Mouse (Mus musculus): ENCODE measurements around the gene Tbc1d14.
A peak's percentile ranks its signal among the peaks of the same experiment; 100 is the strongest.

Tbc1d14 gene

DNA sequence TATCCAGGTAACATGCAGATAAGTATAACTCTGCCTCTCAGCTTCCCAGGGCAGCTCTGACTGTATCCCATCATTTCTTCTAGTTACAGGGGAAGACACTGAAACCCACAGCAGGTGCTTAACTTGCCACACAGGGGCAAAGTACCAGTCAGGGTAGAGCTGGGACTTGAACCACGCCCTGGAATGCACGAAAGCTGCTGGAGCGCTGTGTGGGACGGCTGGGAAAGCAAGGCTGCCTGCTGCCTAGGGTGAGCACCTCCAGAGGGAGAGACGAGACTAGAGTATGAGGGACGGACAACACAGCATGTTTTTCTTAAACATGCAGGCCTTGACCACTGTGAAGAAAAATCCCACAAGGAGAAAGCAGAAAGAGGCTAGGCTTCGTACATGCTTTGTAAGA is 87.8 kb downstream of the Tbc1d14 start:
- DNase-seq: no peak

DNA sequence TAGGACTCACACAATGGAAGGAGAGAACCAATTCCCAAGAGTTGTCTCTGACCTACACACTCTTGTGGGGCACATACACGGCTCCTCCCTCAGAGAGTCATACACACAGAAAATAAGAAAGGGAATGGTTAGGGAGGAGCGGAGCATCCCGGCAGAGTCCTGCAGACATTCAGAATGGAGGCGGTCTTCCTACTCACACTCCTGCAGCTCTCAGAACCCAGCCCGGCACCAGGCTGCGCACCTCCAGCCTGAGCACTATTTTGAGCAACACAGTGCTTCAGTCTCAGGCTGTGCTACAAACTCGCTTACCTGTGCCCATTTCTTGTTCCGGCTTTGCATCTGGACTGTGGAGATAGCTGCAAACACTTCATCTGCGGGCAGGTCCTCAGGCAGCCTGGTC is 98.4 kb downstream of the Tbc1d14 start:
- no peak for DNase-seq

DNA sequence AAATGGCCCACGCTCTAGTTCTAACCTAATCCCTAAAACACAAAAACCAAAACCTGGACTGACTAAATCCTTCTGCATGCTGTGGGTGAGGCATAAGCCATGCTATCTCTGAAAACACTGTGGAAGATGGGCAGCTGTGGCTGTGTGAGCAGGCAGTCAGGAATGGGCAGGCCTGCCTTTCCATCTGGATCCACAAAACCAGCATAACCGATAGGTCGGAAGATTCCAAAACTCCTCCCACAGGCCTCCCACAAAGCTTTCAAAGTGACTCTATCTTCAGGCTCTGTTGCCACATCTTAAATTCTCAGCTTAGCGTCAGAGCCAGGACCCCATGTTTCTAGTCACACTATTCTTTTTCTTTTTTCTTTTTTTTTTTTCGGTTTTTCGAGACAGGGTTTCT is 99.2 kb downstream of the Tbc1d14 start:
- DNase-seq: no peak

- peak; percentile 50 to 81 for DNase-seq
Observed at GRCm38 (mm10) chr5:36489225-36489624, 103.9 kb downstream of the Tbc1d14 start.

DNA sequence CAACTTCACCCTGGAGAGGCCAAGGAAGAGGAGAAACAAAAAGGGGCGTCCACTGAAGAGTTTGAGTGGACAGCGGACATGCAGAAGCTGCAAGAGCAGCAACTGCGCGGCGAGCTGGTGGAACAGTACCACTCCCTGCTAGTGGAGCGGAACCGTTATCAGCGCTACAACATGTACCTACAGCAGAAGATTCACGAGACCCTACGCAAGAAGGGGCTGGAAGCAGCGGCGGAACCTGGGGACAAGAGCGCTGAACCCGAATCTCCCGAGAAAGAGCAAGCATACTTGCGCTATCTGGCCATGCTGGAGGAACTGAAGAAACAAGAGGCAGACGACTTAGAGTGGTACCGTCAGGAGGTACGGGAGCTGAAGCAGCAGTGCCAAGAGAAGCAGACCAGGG is 107.8 kb downstream of the Tbc1d14 start:
- DNase-seq: no peak

DNA sequence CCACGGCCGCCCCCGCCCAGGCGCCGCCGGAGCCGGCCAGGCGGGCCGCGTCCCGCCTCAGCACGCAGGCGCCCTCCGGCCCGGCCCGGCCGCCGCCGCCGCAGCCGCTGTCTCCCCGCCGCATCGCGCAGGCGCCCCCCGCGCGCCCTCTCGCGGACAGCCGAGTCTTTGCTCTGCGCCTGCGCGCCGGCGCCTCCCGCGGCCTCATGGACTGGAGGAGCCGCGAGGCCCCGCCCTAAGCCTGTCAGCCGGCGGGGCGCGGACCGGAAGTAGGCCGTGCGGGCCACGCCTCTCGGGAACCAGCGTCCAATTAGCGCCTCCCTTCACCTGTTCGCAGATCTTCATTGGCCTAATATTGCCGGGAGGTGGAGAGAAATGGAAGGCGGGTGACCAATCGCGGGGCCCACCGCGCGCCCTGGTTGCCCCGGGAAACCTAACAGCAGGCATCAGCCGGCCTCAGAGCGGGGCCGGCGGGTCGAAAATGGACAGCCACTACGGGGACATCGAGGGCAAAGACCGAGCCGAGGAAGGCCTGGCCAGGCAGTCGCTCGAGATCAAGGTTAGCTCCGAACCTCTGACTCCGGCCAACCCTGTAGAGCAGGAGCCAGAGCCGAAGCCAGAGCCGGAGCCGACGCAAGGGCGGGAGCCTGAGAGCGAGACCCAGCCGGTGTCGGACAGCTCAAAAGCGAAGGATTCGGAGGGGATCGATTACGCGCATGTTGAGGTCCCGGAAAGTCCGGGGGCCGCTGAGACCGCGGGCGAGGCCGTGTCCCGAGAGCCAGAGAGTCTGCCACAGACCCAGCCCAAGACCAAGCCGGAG is 108.7 kb downstream of the Tbc1d14 start, which contains the start of the genes Tada2b and Ccdc96:
Gene Tada2b (minus strand): TSS at position 115 of the 820 bp plus-strand sequence.
Gene Ccdc96 (plus strand): TSS at position 418 of the 820 bp plus-strand sequence.
- DNase-seq: peak; percentile 98 to 99

DNA sequence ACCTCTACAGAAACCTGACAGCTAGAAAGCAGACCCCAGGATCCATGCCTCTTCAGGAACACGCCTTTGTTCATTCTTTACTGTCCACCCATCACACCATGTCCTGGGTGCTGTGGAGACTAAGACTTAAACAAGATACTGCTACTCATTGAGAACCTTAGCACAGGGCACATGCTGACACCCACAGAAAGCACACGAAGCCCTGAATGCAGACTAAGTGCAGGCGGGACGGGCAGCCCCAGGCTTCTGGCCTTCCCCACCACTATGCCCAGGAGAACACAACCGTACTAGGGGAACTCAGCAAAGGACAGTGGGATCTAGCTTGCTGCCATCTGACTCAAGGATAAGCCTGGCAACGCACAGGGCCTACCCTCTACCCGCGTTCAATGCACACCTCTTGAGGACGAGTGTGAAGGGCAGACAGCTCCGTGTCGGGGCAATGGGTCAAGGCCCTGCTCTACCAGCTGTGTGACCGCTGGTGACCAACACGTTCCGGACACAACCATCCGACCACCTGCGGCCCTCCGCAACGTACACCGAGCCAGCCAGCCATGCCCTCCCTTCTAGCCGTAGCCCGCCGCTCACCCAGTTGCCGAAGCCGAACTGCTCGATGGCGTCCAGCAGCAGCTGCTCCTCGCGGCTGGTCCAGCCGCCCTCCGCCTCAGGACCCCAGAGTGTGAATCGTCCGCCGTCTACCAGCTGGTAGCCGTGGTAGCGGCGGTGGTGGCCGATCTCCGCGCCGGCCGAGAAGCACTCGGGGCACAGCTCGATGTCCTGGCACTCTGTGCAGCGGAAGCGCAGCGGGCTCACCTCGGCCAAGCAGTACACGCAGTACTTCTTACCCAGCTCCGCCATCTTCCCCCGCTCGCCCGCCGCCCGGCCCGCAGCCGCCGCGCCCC is 109.6 kb downstream of the Tbc1d14 start:
- DNase-seq: peak in 1 of 2 experiments; percentile 44

GRCm38 (mm10) chr5:36481114-36481513 is 112.0 kb downstream of the Tbc1d14 start:
- no peak for DNase-seq

GRCm38 (mm10) chr5:36480398-36480797 is 112.7 kb downstream of the Tbc1d14 start:
- DNase-seq: no peak

DNA sequence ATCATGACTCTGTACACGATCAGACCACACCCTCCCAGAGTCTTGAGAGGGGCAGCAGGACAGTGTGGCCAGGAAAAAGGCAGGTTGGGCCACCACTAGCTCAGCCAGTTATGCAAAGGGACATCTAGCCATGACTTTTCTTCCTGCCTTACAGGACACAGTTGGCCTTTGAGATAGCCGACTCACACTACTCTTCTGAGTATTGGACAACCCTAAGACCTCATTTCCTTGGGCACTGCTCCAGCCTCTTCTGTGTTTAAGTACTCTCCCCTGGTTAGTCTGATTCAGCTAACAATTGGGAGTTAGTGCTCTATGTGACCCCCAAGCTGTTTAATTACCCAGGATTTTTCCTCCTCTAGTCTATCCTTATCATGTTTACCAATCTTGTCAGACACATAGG is 113.3 kb downstream of the Tbc1d14 start:
- DNase-seq: no peak

- DNase-seq: no peak
Observed at GRCm38 (mm10) chr5:36478540-36479420, 114.3 kb downstream of the Tbc1d14 start.

DNA sequence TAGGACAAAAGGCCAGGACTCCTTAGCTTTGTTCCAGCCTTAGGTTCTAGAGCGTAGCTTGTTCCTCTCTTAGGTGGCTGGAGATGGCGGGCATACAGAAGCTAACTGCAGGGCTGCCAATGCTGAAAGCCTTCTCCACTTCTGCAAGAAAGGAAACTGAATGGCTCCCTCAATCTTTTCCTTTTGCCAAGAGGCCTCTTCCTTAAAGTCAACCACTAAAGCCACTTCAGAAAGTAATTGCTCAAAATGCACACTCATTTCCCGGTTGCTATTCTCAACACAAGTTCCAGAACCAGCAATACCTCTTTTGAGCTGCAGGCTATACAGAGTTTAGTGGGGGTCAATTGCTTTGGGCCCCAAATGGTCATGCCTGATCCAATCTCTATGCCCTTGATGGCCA is 115.6 kb downstream of the Tbc1d14 start:
- no peak for DNase-seq

DNA sequence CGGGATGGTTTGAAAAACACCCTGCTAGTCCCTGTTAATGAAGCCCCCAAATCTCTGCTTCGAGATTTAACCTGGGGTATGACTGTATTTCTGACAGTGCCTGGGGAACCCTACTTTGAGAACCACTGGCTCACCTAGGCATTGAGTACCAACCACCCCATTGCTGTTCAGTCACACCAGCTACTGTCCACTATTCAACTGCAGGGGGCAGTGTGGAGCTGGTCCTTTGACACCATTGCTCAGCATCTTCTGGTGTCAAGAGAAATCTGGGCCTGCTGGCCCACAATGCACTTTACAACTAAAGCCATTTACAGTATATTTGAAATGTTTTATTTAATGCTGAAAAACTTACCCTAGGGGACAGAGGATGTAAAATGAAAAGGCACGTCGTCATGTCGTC is 118.8 kb downstream of the Tbc1d14 start:
- peak; percentile 78 to 87 for DNase-seq

DNA sequence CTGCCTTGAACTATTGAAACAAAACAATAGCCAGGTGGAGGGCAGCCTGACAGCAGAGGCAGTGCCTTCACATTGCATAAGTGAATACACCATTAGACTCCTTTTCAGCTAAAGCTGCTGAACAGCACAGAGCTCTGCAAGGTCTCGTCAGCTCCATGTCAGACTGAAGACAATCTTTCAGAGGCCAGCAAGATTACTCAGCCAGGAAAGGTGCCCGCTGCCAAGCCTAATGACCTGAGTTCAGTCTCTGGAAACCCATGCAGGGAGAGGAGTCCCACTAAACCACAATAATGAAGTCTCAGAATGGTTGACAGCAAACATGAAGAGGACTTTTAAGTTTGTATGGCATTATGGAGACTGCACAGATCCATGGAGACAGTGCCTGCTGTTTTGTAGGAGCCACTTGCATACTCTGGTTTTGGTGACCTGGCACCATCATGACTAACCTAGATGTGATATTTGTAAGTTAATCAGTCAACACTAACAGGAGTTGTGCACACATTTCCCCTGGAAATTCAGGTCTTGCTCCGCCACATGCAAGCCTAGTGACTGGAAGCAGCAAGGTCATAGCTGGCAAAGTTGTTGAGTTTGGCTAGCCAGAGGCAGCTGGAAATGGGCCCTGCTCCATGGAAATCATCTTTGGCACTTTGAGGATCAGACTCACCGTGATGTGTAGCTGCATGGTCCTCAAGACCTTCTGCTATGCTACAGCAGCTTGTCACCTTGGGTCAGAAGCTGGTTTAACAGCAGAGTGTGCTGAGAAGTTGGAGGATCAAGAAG is 120.0 kb downstream of the Tbc1d14 start:
- DNase-seq: peak in 1 of 2 experiments; percentile 53

- DNase-seq: peak; percentile 65 to 83
Observed at GRCm38 (mm10) chr5:36471206-36471605, 121.9 kb downstream of the Tbc1d14 start.

- DNase-seq: no peak
Observed at GRCm38 (mm10) chr5:36465889-36466288, 127.2 kb downstream of the Tbc1d14 start.

DNA sequence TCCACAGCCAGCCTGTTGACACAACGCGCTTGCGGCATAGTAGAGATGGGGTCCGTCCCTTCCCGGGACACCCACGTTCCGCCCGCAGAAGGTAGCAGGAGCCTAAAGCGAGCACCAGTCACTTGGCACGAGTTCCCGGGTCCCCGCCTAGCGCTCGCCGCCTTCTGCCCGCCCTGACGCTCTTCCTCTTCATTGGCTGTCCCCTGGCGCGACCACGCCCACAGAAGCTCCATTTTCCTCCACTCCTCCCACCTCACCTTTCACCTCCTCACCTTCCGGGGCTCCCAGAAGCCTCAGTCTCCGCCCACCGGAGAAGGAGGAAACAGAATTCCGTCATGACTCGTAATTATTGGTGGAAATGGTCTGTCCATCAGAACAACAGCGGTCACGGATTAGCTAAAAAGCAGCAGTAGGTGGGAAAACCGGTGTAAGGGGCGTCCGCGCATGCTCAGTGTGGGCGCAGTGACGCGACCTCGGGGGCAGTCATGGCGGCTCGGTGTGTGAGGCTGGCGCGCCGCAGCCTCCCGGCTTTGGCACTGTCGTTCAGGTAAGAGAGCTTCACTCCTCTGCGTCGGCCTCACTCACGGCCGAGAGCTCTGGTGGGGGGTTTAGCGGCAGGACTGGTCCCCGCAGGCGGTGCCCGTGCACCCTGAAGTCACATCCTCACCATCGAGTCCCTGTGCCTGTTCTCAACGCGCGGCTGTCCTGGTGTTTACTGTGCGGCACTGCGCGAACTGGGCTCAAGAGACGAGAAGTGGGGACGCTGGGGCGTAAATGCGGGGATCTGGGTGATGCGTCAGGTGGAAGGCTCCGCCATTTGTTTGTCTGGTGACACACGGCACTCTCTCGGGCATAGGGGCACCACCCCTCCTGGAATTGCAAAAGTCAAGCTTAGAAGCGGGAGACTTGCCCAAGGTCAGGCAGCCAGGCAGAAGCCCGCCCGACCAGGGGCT is 128.1 kb downstream of the Tbc1d14 start, which contains the start of gene Grpel1:
Gene Grpel1 (plus strand): TSS at position 290 of the 953 bp plus-strand sequence.
- peak; percentile 99 for DNase-seq

GRCm38 (mm10) chr5:36463391-36463790 is 129.7 kb downstream of the Tbc1d14 start:
- no peak for DNase-seq

GRCm38 (mm10) chr5:36462810-36463209 is 130.3 kb downstream of the Tbc1d14 start:
- peak; percentile 81 to 94 for DNase-seq

- DNase-seq: no peak
Observed at GRCm38 (mm10) chr5:36461231-36461630, 131.8 kb downstream of the Tbc1d14 start.
